Mouse (Mus musculus): ENCODE measurements around the gene Klc1.

The Klc1 gene

GRCm38 (mm10) chr12:111814769-111815762 lies 56.4 kb downstream of the Klc1 start:
- no peak for DNase-seq

GRCm38 (mm10) chr12:111816528-111816927 lies 57.9 kb downstream of the Klc1 start:
- DNase-seq = peak; percentile 85

- no peak for DNase-seq
These were observed 58.3 kb downstream of the Klc1 start for GRCm38 (mm10) chr12:111816967-111817366.

- DNase-seq = no peak
These were observed 59.3 kb downstream of the Klc1 start for GRCm38 (mm10) chr12:111817991-111818390.

- peak; percentile 54 for DNase-seq
These were observed 61.3 kb downstream of the Klc1 start for GRCm38 (mm10) chr12:111819936-111820335.

GRCm38 (mm10) chr12:111820708-111821107 lies 62.1 kb downstream of the Klc1 start:
- DNase-seq = no peak

- DNase-seq = no peak
These were observed 63.3 kb downstream of the Klc1 start for GRCm38 (mm10) chr12:111821931-111822330.

- DNase-seq = no peak
These were observed 68.9 kb downstream of the Klc1 start for GRCm38 (mm10) chr12:111827556-111827955.

- peak; percentile 48 for DNase-seq
These were observed 70.8 kb downstream of the Klc1 start for GRCm38 (mm10) chr12:111829447-111829846.

- no peak for DNase-seq
These were observed 71.3 kb downstream of the Klc1 start for GRCm38 (mm10) chr12:111829954-111830353.

- no peak for DNase-seq
These were observed 71.7 kb downstream of the Klc1 start for GRCm38 (mm10) chr12:111830375-111830774.

GRCm38 (mm10) chr12:111832643-111833042 lies 74.0 kb downstream of the Klc1 start:
- no peak for DNase-seq

- DNase-seq = no peak
These were observed 74.8 kb downstream of the Klc1 start for GRCm38 (mm10) chr12:111833457-111833856.

GRCm38 (mm10) chr12:111842565-111843433 lies 84.2 kb downstream of the Klc1 start:
- DNase-seq = no peak

GRCm38 (mm10) chr12:111843470-111843869 lies 84.8 kb downstream of the Klc1 start:
- DNase-seq = no peak

GRCm38 (mm10) chr12:111845953-111846352 lies 87.3 kb downstream of the Klc1 start:
- DNase-seq = no peak

- no peak for DNase-seq
These were observed 88.2 kb downstream of the Klc1 start for GRCm38 (mm10) chr12:111846815-111847214.

GRCm38 (mm10) chr12:111848300-111848798 lies 89.7 kb downstream of the Klc1 start:
- DNase-seq = no peak

- DNase-seq = no peak
These were observed 92.6 kb downstream of the Klc1 start for GRCm38 (mm10) chr12:111851235-111851634.

GRCm38 (mm10) chr12:111851745-111852144 lies 93.1 kb downstream of the Klc1 start:
- no peak for DNase-seq

- DNase-seq = no peak
These were observed 94.4 kb downstream of the Klc1 start for GRCm38 (mm10) chr12:111853011-111853436.

- no peak for DNase-seq
These were observed 94.9 kb downstream of the Klc1 start for GRCm38 (mm10) chr12:111853546-111853945.

GRCm38 (mm10) chr12:111855448-111855847 lies 96.8 kb downstream of the Klc1 start:
- DNase-seq = no peak

Measured in right cerebral cortex, adult 18-20 months (tissue).